Mouse (Mus musculus) G1E (cell line): Measurements from ENCODE around the gene Ndufs7. TPM values are rescaled to one million over a fixed set of nuclear protein-coding genes. Genes with fewer than 3 reads are reported as not detected.
A peak's percentile ranks its signal among the peaks of the same experiment; 100 is the strongest.
"Not testable (repeated sequence)": the region's sequence is repeated elsewhere in the genome, so short reads cannot be mapped to it uniquely, and the experiment has no call there.

ENCODE experiments used
- ATAC-seq: 2 replicates; pipeline ENCODE4 v1.8.0; 2016; ENCODE audit warnings: mild to moderate bottlenecking; ENCODE audit not compliant: insufficient number of reproducible peaks, poor library complexity, low FRiP score, severe bottlenecking; ENCODE audit errors: extremely low read depth
- DNase-seq: peaks from one replicate; pipeline ENCODE4 v3.0.0; 2012; ENCODE audit warnings: low spot score
- H3K27me3 ChIP-seq: 2 replicates; pipeline ENCODE4 v1.6.1; 2012; ENCODE audit warnings: mild to moderate bottlenecking, low read length, inconsistent platforms; ENCODE audit not compliant: insufficient read depth
- H3K36me3 ChIP-seq: replicated peaks from 2 replicates; pipeline ENCODE3; 2012; ENCODE audit warnings: mild to moderate bottlenecking, inconsistent platforms
- H3K4me1 ChIP-seq: 2 replicates; pipeline ENCODE4 v1.6.1; 2012; ENCODE audit warnings: low read depth, low read length, inconsistent platforms, mixed read lengths; ENCODE audit not compliant: insufficient read depth
- H3K4me3 ChIP-seq: 2 replicates; pipeline ENCODE4 v1.5.1; 2012; ENCODE audit warnings: low read depth, mild to moderate bottlenecking, inconsistent platforms, low read length, moderate library complexity, mixed read lengths
- H3K9me3 ChIP-seq: replicated peaks from 2 replicates; pipeline ENCODE4 v1.6.1; 2012; ENCODE audit warnings: inconsistent platforms
- CTCF ChIP-seq: IDR thresholded peaks from 2 replicates; pipeline ENCODE4 v1.5.1; 2012; ENCODE audit warnings: low read depth, low read length, inconsistent platforms, mixed read lengths
- GATA1 ChIP-seq: IDR thresholded peaks from 2 replicates; pipeline ENCODE4 v1.6.1; 2012; ENCODE audit warnings: borderline replicate concordance, low read length, inconsistent platforms, mixed read lengths
- GATA2 ChIP-seq: IDR thresholded peaks from 2 replicates; pipeline ENCODE4 v1.6.1; 2012; ENCODE audit warnings: low read depth, low read length, inconsistent platforms, borderline replicate concordance
- POLR2AphosphoS5 ChIP-seq: IDR thresholded peaks from 2 replicates; pipeline ENCODE4 v1.6.1; 2012; ENCODE audit warnings: low read depth, low read length, inconsistent platforms; ENCODE audit not compliant: insufficient replicate concordance
- TAL1 ChIP-seq: conservative IDR thresholded peaks from 2 replicates; pipeline ENCODE4 v1.6.1; 2012; ENCODE audit warnings: low read depth, low read length, inconsistent platforms, mixed read lengths
- polyA plus RNA-seq: library from polyadenylated mRNA; stranded (reverse); fragments of >175 nt; gene quantifications from 2 replicates; pipeline ENCODE4 v1.2.3, GENCODE M21; 2012
- total RNA-seq, 2 experiments: library from RNA; stranded (forward) in 1 of 2; stranded (reverse) in 1 of 2; fragments of 200-1000 nt in 1 of 2; fragments of >200 nt in 1 of 2; fragmentation: Nextera tagmentation in 1 of 2; gene quantifications; 2 replicates each; pipeline ENCODE4 v1.2.3; 2014 to 2017

The Ndufs7 gene
- total and polyA plus RNA-seq, 3 experiments: 156 to 257 (median 246) TPM

GRCm38 (mm10) chr10:80242088-80242487, 6.8 kb upstream of the Ndufs7 start:
- Histone ChIP-seq H3K4me1 (peaks cover 36% of the 10 kb centered on the region), H3K27me3 (no peaks in the 10 kb centered on the region), H3K36me3 (peaks cover 84% of the 10 kb centered on the region), H3K4me3 (no peak overlapping the region), H3K9me3 (no peaks in the 10 kb centered on the region)
- ATAC-seq: no peak
- TF ChIP-seq CTCF (no peak), GATA1 (no peak), POLR2AphosphoS5 (no peak), GATA2 (no peak)
- DNase-seq: no peak

GRCm38 (mm10) chr10:80242607-80243006, 6.3 kb upstream of the Ndufs7 start:
- H3K9me3 ChIP-seq: no peaks in the 10 kb centered on the region
- ATAC-seq: no peak
- peaks cover 79% of the 10 kb centered on the region for H3K36me3 ChIP-seq
- no peak overlapping the region for H3K4me3 ChIP-seq
- H3K27me3 ChIP-seq: no peaks in the 10 kb centered on the region
- no peak for TF ChIP-seq GATA2
- H3K4me1 ChIP-seq: peaks cover 33% of the 10 kb centered on the region
- no peak for DNase-seq

- TF ChIP-seq GATA1 (no peak), CTCF (no peak), TAL1 (no peak), GATA2 (no peak), POLR2AphosphoS5 (no peak)
- Histone ChIP-seq H3K4me1 (peaks cover 30% of the 10 kb centered on the region), H3K9me3 (no peaks in the 10 kb centered on the region), H3K4me3 (no peak overlapping the region), H3K27me3 (no peaks in the 10 kb centered on the region), H3K36me3 (peaks cover 56% of the 10 kb centered on the region)
- ATAC-seq (no peak), DNase-seq (no peak)
Observed at GRCm38 (mm10) chr10:80244791-80245399, 4.0 kb upstream of the Ndufs7 start.

- peaks cover 37% of the 10 kb centered on the region for H3K4me1 ChIP-seq
- peaks cover 56% of the 10 kb centered on the region for H3K36me3 ChIP-seq
- H3K27me3 ChIP-seq: no peaks in the 10 kb centered on the region
- TF ChIP-seq GATA1: no peak
- TF ChIP-seq CTCF: peak; percentile 52; the same call in 1 of the 2 replicates
- H3K9me3 ChIP-seq: no peaks in the 10 kb centered on the region
- no peak overlapping the region for H3K4me3 ChIP-seq
- peak; percentile 58 for DNase-seq
- ATAC-seq: no peak
Observed at GRCm38 (mm10) chr10:80245600-80245999, 3.3 kb upstream of the Ndufs7 start.

- Histone ChIP-seq H3K4me1 (peaks cover 57% of the 10 kb centered on the region), H3K36me3 (peaks cover 56% of the 10 kb centered on the region), H3K9me3 (no peaks in the 10 kb centered on the region), H3K4me3 (no peak overlapping the region), H3K27me3 (no peaks in the 10 kb centered on the region)
- ATAC-seq: no peak
- no peak for DNase-seq
- TF ChIP-seq POLR2AphosphoS5: no peak
- no peak for TF ChIP-seq GATA2
- TF ChIP-seq TAL1: no peak
- no peak for TF ChIP-seq CTCF
- TF ChIP-seq GATA1: no peak
Observed at GRCm38 (mm10) chr10:80247849-80248248, 1.1 kb upstream of the Ndufs7 start.

GRCm38 (mm10) chr10:80248437-80248836, 484 bp upstream of the Ndufs7 start:
- ATAC-seq, H3K27me3 ChIP-seq, DNase-seq, H3K9me3 ChIP-seq: not testable (repeated sequence)
- H3K4me1 ChIP-seq: peaks cover 61% of the 10 kb centered on the region
- H3K36me3 ChIP-seq: peaks cover 56% of the 10 kb centered on the region
- H3K4me3 ChIP-seq: peak overlapping the region; percentile 84

- H3K36me3 ChIP-seq: peaks cover 57% of the 10 kb centered on the region
- no peaks in the 10 kb centered on the region for H3K9me3 ChIP-seq
- H3K4me3 ChIP-seq: peak overlapping the region; percentile 84
- peaks cover 63% of the 10 kb centered on the region for H3K4me1 ChIP-seq
- TF ChIP-seq CTCF (no peak), GATA2 (no peak)
- H3K27me3 ChIP-seq: no peaks in the 10 kb centered on the region; the same call in 1 of the 2 replicates
- DNase-seq (no peak), ATAC-seq (no peak)
Observed at GRCm38 (mm10) chr10:80250059-80250458, 1.1 kb downstream of the Ndufs7 start.
